Mouse (Mus musculus): ENCODE data around the gene Supt6.

DNA sequence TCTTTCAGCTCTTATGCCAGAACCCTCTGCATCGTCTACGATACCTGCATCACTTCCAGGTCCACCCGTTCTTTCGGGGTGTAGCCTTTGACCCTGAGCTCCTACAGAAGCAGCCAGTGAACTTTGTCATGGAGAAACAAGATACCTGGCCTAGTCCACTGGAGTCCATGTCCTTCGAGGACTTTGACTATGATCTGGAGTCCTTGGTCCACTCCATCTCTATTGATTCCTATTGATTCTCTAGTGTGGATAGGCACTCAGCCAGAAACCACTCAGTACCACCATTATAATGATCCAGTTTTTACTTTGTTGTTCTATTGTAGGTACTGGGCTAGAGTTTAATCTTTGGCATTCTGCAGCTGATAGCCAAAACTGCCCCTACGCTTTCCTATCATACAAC is 48.8 kb upstream of the Supt6 start:
- TF ChIP-seq POLR2A (IDR thresholded peaks at IDR 0.05; ENCODE audit: extremely low read depth, insufficient read depth, low read length), result no peak
- no peak for TF ChIP-seq CTCF (IDR thresholded peaks at IDR 0.05; ENCODE audit: extremely low read depth, insufficient read depth, low read length)
